Mouse (Mus musculus) thymus, postnatal 14 days (tissue): ENCODE data around the gene Trex1.

Experiments
- DNase-seq: peaks from one replicate; pipeline ENCODE4 v3.0.0; 2021

Trex1 gene

GRCm38 (mm10) chr9:109009636-109010315 is 49.8 kb downstream of the Trex1 start:
- DNase-seq, result no peak

GRCm38 (mm10) chr9:109008994-109009635 is 50.4 kb downstream of the Trex1 start:
- no peak for DNase-seq

DNA sequence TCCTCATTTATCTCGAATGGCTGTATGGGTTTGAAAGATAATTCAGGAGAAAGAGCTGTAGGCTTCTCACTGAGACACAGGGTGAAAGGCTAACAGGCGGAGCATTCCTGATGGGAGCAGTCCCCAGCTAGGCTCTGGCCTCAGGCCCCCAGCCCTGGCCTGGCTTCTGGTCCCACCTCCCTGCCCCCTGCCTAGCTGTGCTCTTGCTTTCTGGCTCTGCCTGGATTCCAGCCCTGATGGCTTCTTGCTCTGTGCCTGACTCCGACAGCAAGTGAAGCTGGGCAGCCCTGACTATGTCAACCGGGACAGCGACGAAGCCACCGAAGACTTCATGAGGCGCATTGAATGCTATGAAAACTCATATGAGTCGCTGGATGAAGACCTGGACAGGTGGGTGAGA is 51.5 kb downstream of the Trex1 start:
- DNase-seq, result no peak
